Mouse (Mus musculus): ENCODE data around the gene Scp2. TPM values are rescaled to one million over a fixed set of nuclear protein-coding genes. Genes with fewer than 3 reads are reported as not detected.
"Not testable (repeated sequence)": the region's sequence is repeated elsewhere in the genome, so short reads cannot be mapped to it uniquely, and the experiment has no call there.

Gene Scp2
- total RNA-seq, 1 experiment, result 65.9 TPM

DNA sequence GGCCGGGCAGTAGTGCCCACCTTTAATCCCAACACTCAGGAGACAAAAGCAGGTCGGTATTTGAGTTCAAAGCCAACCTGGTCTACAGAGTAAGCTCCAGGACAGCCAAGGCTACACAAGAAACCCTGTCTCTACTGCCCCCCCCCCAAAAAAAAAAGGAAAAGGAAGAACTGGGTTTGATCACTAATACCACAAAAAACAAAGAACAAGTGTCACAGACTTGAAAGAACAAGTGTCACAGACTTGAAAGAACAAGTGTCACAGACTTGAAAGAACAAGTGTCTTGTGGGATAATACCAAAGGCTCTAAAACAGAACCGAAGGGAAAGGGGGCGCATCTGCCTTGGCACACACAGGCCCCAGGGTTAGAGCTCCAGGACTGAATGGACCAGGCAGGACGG, 63.9 kb downstream of the Scp2 start:
- no peak for DNase-seq (ENCODE audit: low read depth, low spot score)
- H3K27ac ChIP-seq (ENCODE audit: insufficient read depth, low read depth, low read length, poor library complexity, severe bottlenecking), result no peak overlapping the region
- peaks cover 3% of the 10 kb centered on the region; the same call in 1 of the 2 replicates for H3K36me3 ChIP-seq (ENCODE audit: control insufficient read depth, insufficient read depth, low read length, poor library complexity, severe bottlenecking)
- TF ChIP-seq ZC3H11A (IDR thresholded peaks at IDR 0.05; ENCODE audit: borderline replicate concordance, low read depth, low read length), result no peak
- no peak for TF ChIP-seq CHD2 (IDR thresholded peaks at IDR 0.05; ENCODE audit: low read depth, low read length)
- no peak for TF ChIP-seq ZNF384 (IDR thresholded peaks at IDR 0.05; ENCODE audit: low read depth, low read length)
- TF ChIP-seq MAFK (IDR thresholded peaks at IDR 0.05; ENCODE audit: insufficient read depth, low read depth, low read length), result no peak
- TF ChIP-seq HCFC1 (IDR thresholded peaks at IDR 0.05; ENCODE audit: borderline replicate concordance, insufficient read depth, low read length), result no peak
- H3K9ac ChIP-seq (ENCODE audit: insufficient read depth, low read depth, low read length, poor library complexity, severe bottlenecking), result no peak overlapping the region
- peaks cover 2 to 4% of the 10 kb centered on the region in 2 experiments; a peak in 1 of 4 replicates for H3K4me1 ChIP-seq (ENCODE audit: control insufficient read depth in 2 of 2, insufficient read depth in 2 of 2, low read length in 2 of 2, poor library complexity in 1 of 2)
- in situ Hi-C loops (cut with MboI; ENCODE audit: low sequenced_read_pairs in 2 of 2, unreplicated experiment in 2 of 2), result no loop called here
- H3K9me3 ChIP-seq (ENCODE audit: control insufficient read depth, insufficient read depth, low read depth, low read length), result no peaks in the 10 kb centered on the region
- no peak overlapping the region for H3K4me3 ChIP-seq (ENCODE audit: insufficient read depth in 1 of 2, low read depth in 1 of 2, low read length in 2 of 2, poor library complexity in 1 of 2, severe bottlenecking in 1 of 2)

GRCm38 (mm10) chr4:108079762-108080161, 65.0 kb downstream of the Scp2 start:
- Histone ChIP-seq H3K9ac (ENCODE audit: insufficient read depth, low read depth, low read length, poor library complexity, severe bottlenecking) (no peak overlapping the region), H3K9me3 (ENCODE audit: control insufficient read depth, insufficient read depth, low read depth, low read length) (no peaks in the 10 kb centered on the region), H3K36me3 (ENCODE audit: control insufficient read depth, insufficient read depth, low read length, poor library complexity, severe bottlenecking) (peaks cover 3% of the 10 kb centered on the region; the same call in 1 of the 2 replicates), H3K4me1 (ENCODE audit: control insufficient read depth in 2 of 2, insufficient read depth in 2 of 2, low read length in 2 of 2, poor library complexity in 1 of 2) (peaks cover 2 to 4% of the 10 kb centered on the region in 2 experiments; a peak in 1 of 4 replicates), H3K27ac (ENCODE audit: insufficient read depth, low read depth, low read length, poor library complexity, severe bottlenecking) (no peak overlapping the region), H3K4me3 (ENCODE audit: insufficient read depth in 1 of 2, low read depth in 1 of 2, low read length in 2 of 2, poor library complexity in 1 of 2, severe bottlenecking in 1 of 2) (no peak overlapping the region)
- DNase-seq (ENCODE audit: low read depth, low spot score), result no peak
- in situ Hi-C loops (cut with MboI; ENCODE audit: low sequenced_read_pairs in 2 of 2, unreplicated experiment in 2 of 2), result no loop called here
- TF ChIP-seq HCFC1 (IDR thresholded peaks at IDR 0.05; ENCODE audit: borderline replicate concordance, insufficient read depth, low read length), result no peak
- no peak for TF ChIP-seq ZNF384 (IDR thresholded peaks at IDR 0.05; ENCODE audit: low read depth, low read length)
- TF ChIP-seq MAFK (IDR thresholded peaks at IDR 0.05; ENCODE audit: insufficient read depth, low read depth, low read length), result no peak
- no peak for TF ChIP-seq CHD2 (IDR thresholded peaks at IDR 0.05; ENCODE audit: low read depth, low read length)
- no peak for TF ChIP-seq ZC3H11A (IDR thresholded peaks at IDR 0.05; ENCODE audit: borderline replicate concordance, low read depth, low read length)

DNA sequence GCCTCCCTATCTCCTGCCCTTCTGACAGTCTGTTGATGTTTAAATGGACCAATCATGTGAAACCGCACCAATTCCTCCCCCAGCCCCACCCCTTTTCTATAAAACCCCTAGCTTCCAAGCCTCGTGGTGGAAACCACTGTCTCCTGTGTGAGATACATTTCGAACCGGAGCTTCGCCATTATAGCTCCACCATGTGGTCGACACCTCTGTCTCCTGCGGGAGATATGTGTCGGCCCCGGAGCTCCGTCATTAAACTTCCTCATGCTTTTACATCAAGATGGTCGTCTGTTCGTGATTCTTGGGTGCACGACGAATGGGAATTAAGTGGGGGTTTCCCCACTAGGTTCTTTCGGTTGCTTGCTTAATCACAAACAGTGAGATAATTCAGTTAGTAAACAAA, 65.6 kb downstream of the Scp2 start:
- H3K9me3 ChIP-seq (ENCODE audit: control insufficient read depth, insufficient read depth, low read depth, low read length); H3K4me1 ChIP-seq (ENCODE audit: control insufficient read depth in 2 of 2, insufficient read depth in 2 of 2, low read length in 2 of 2, poor library complexity in 1 of 2); H3K4me3 ChIP-seq (ENCODE audit: insufficient read depth in 1 of 2, low read depth in 1 of 2, low read length in 2 of 2, poor library complexity in 1 of 2, severe bottlenecking in 1 of 2); H3K36me3 ChIP-seq (ENCODE audit: control insufficient read depth, insufficient read depth, low read length, poor library complexity, severe bottlenecking); H3K9ac ChIP-seq (ENCODE audit: insufficient read depth, low read depth, low read length, poor library complexity, severe bottlenecking); in situ Hi-C loops (cut with MboI; ENCODE audit: low sequenced_read_pairs in 2 of 2, unreplicated experiment in 2 of 2); DNase-seq (ENCODE audit: low read depth, low spot score): not testable (repeated sequence)
- peak overlapping the region; percentile 75; the same call in 1 of the 2 replicates for H3K27ac ChIP-seq (ENCODE audit: insufficient read depth, low read depth, low read length, poor library complexity, severe bottlenecking)

- in situ Hi-C loops (cut with MboI; ENCODE audit: low sequenced_read_pairs in 2 of 2, unreplicated experiment in 2 of 2), result no loop called here
Measured at GRCm38 (mm10) chr4:108077224-108077955, 67.4 kb downstream of the Scp2 start.

More at GRCm38 (mm10) chr4:108077224-108077955, 67.4 kb downstream of the Scp2 start:
- Histone ChIP-seq H3K9ac (ENCODE audit: insufficient read depth, low read depth, low read length, poor library complexity, severe bottlenecking) (no peak overlapping the region), H3K4me1 (ENCODE audit: control insufficient read depth in 2 of 2, insufficient read depth in 2 of 2, low read length in 2 of 2, poor library complexity in 1 of 2) (peaks cover 2 to 4% of the 10 kb centered on the region in 2 experiments; a peak in 1 of 4 replicates), H3K9me3 (ENCODE audit: control insufficient read depth, insufficient read depth, low read depth, low read length) (no peaks in the 10 kb centered on the region), H3K27ac (ENCODE audit: insufficient read depth, low read depth, low read length, poor library complexity, severe bottlenecking) (no peak overlapping the region), H3K4me3 (ENCODE audit: insufficient read depth in 1 of 2, low read depth in 1 of 2, low read length in 2 of 2, poor library complexity in 1 of 2, severe bottlenecking in 1 of 2) (no peak overlapping the region), H3K36me3 (ENCODE audit: control insufficient read depth, insufficient read depth, low read length, poor library complexity, severe bottlenecking) (peaks cover 3% of the 10 kb centered on the region; the same call in 1 of the 2 replicates)
- no peak for DNase-seq (ENCODE audit: low read depth, low spot score)
- TF ChIP-seq CHD2 (IDR thresholded peaks at IDR 0.05; ENCODE audit: low read depth, low read length) (no peak), ZNF384 (IDR thresholded peaks at IDR 0.05; ENCODE audit: low read depth, low read length) (no peak), MAFK (IDR thresholded peaks at IDR 0.05; ENCODE audit: insufficient read depth, low read depth, low read length) (no peak), ZC3H11A (IDR thresholded peaks at IDR 0.05; ENCODE audit: borderline replicate concordance, low read depth, low read length) (no peak), HCFC1 (IDR thresholded peaks at IDR 0.05; ENCODE audit: borderline replicate concordance, insufficient read depth, low read length) (no peak)

All from ES-E14 (cell line).